Mouse (Mus musculus): ENCODE data around the gene Rps3a1. TPM values are rescaled to one million over a fixed set of nuclear protein-coding genes. Genes with fewer than 3 reads are reported as not detected.

The Rps3a1 gene
- total RNA-seq, 2 experiments from 2014 or later = 337 to 339 TPM

Other genes starting within 250 kb of the Rps3a1 start
- gene Sh3d19, start 171.6 kb downstream of the Rps3a1 start, total RNA-seq (2021) = 10 to 100 TPM; 17.8 to 22.3 TPM
- gene Prss48, start 140.2 kb downstream of the Rps3a1 start, total RNA-seq (2021) = not detected
- 10 to 100 TPM; 24.7 to 30.6 TPM for gene Lrba, start 82.0 kb upstream of the Rps3a1 start, total RNA-seq (2021)

Measured in left cerebral cortex, postnatal 25 days (tissue).